In genomic region chr8:48153360-48154121, GRCm38 (mm10) we compare ENCODE assay signal across 9 mouse cellular contexts. TPM values are rescaled to one million over a fixed set of nuclear protein-coding genes. Genes with fewer than 3 reads are reported as not detected.
DNase-seq lines count a peak whose midpoint lies in the region; ATAC-seq lines count a peak whose summit lies in the region.
"Had no signal": no experiment of that assay in that cellular context is flagged by ENCODE, and none has a peak within 500 bp of the region (broad histone marks: within the 10 kb centered on the region; RNA-seq: fewer than 3 reads in every experiment).

No protein-coding gene starts in this region.

- DNase-seq in adipocyte (ENCODE audit: low spot score) = peak; percentile 51
- DNase-seq in cerebellum, adult 9-11 months = peak; percentile 47
- DNase-seq in frontal cortex, postnatal 36 days (ENCODE audit: low spot score in 2 of 2) = peak; percentile 37 to 65
- DNase-seq in hindbrain, embryonic 11.5 days (ENCODE audit: low spot score) = peak; percentile 42
- peak; percentile 71 for DNase-seq in layer of hippocampus, adult 9-11 months
- DNase-seq in lung, postnatal 25 days (ENCODE audit: low spot score) = peak; percentile 32
- DNase-seq in right cerebral cortex, postnatal 14 days = peak; percentile 56

- H3K27ac ChIP-seq in hindbrain, embryonic 11.5 days (ENCODE audit: low read depth, low read length) = no peak overlapping the region
- H3K27ac ChIP-seq: liver, embryonic 14.5 days had no signal

- WGBS in hindbrain, embryonic 11.5 days = 34% methylated on average over 15 of the region's 15 CpGs

- no peak overlapping the region for H3K9ac ChIP-seq in hindbrain, embryonic 11.5 days (ENCODE audit: low read depth, low read length)
- H3K9ac ChIP-seq: liver, embryonic 14.5 days had no signal

- no peaks in the 10 kb centered on the region for H3K36me3 ChIP-seq in hindbrain, embryonic 11.5 days (ENCODE audit: control insufficient read depth, insufficient read depth, low read length)

- no peak for ATAC-seq in hindbrain, embryonic 11.5 days (ENCODE audit: low FRiP score)
- ATAC-seq in CD4-positive, CD25-positive, alpha-beta regulatory T cell, adult 4 months = no peak

- no peak overlapping the region for H3K4me2 ChIP-seq in hindbrain, embryonic 11.5 days (replicated peaks; ENCODE audit: low read depth, low read length)

- H3K4me1 ChIP-seq in hindbrain, embryonic 11.5 days (replicated peaks; ENCODE audit: control insufficient read depth, insufficient read depth, low read length) = no peaks in the 10 kb centered on the region; the same call in 1 of the 2 replicates

- no peaks in the 10 kb centered on the region for H3K9me3 ChIP-seq in hindbrain, embryonic 11.5 days (ENCODE audit: control insufficient read depth, low read length)

- no peak overlapping the region for H3K4me3 ChIP-seq in hindbrain, embryonic 11.5 days (ENCODE audit: low read depth, low read length)

- no peaks in the 10 kb centered on the region for H3K27me3 ChIP-seq in hindbrain, embryonic 11.5 days (ENCODE audit: control insufficient read depth, insufficient read depth, low read length)

RNA-seq across cellular contexts. Expression of gene Dctd, which starts 54.6 kb away (rescaled TPM):
- 30.8 and 31.4 TPM in 2 replicates for polyA plus RNA-seq in hindbrain, embryonic 11.5 days (2014; fragmentation: Nextera tagmentation; extraction: Ambion mirVana)
- polyA plus RNA-seq in CD4-positive, CD25-positive, alpha-beta regulatory T cell, adult 4 months (2017; shearing (Covaris generic)) = 1 to 10 TPM; 5.6 to 9.5 TPM
